ENCODE assay signal across 29 mouse cellular contexts in the genomic region with DNA sequence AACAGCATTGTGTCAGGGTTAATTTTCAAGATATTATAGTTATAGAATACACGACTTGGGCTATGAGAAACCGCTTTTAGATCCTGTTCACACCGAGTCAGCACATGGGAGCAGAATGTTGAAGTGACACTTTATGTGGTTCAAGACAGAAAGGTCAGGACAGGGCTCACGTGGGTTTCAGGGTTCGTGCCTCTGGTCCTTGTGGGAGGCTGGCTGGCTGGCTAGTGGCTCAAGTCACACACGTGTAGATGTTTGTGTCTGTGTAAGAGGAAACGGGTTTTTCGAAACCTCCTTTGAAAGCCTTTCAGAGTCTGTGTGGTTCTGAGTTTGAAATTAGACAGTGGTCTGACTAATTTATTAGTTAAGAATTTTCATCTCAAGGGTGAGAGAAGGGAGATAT.
"Had no signal": no experiment of that assay in that cellular context is flagged by ENCODE, and none has a peak within 500 bp of the region (broad histone marks: within the 10 kb centered on the region; RNA-seq: fewer than 3 reads in every experiment).

No protein-coding gene starts in this region.

- H3K4me3 ChIP-seq: limb, embryonic 10.5 days; limb, embryonic 12.5 days; limb, embryonic 13.5 days; limb, embryonic 15.5 days; liver, embryonic 12.5 days; liver, embryonic 13.5 days; liver, embryonic 15.5 days; lung, embryonic 15.5 days; megakaryocyte, embryonic 14.5 days; midbrain, embryonic 10.5 days; midbrain, embryonic 12.5 days; midbrain, embryonic 13.5 days; midbrain, embryonic 15.5 days; myocyte; neural tube, embryonic 12.5 days had no signal

- H3K4me2 ChIP-seq: limb, embryonic 12.5 days; limb, embryonic 13.5 days; limb, embryonic 15.5 days; liver, embryonic 11.5 days; liver, embryonic 12.5 days; liver, embryonic 13.5 days; liver, embryonic 15.5 days; lung, embryonic 14.5 days; lung, embryonic 15.5 days; midbrain, embryonic 11.5 days; midbrain, embryonic 12.5 days; midbrain, embryonic 13.5 days; midbrain, embryonic 15.5 days; neural tube, embryonic 12.5 days had no signal

- DNase-seq: left cerebral cortex, postnatal 4 days; liver; liver, embryonic 13.5 days; liver, postnatal 0 days; lung, adult 18-20 months; lung, embryonic 14.5 days; lung, postnatal 10 days; lung, postnatal 14 days; lung, postnatal 36 days; lung, postnatal 4 days; midbrain, embryonic 14.5 days had no signal

- H3K27ac ChIP-seq: limb, embryonic 10.5 days; limb, embryonic 12.5 days; limb, embryonic 13.5 days; limb, embryonic 15.5 days; liver, embryonic 12.5 days; liver, embryonic 13.5 days; liver, embryonic 14.5 days; liver, embryonic 15.5 days; lung, embryonic 15.5 days; macrophage; midbrain, embryonic 10.5 days; midbrain, embryonic 12.5 days; midbrain, embryonic 13.5 days; midbrain, embryonic 15.5 days; neural tube, embryonic 12.5 days had no signal

- H3K9ac ChIP-seq: limb, embryonic 12.5 days; limb, embryonic 13.5 days; limb, embryonic 15.5 days; liver, embryonic 12.5 days; liver, embryonic 13.5 days; liver, embryonic 14.5 days; liver, embryonic 15.5 days; liver, postnatal 0 days; lung, embryonic 14.5 days; lung, embryonic 15.5 days; midbrain, embryonic 12.5 days; midbrain, embryonic 13.5 days; midbrain, embryonic 15.5 days; neural tube, embryonic 12.5 days had no signal

- H3K27me3 ChIP-seq: liver, embryonic 12.5 days; liver, embryonic 13.5 days; liver, embryonic 15.5 days; lung, embryonic 15.5 days; megakaryocyte, embryonic 14.5 days; midbrain, embryonic 15.5 days had no signal

- H3K36me3 ChIP-seq: limb, embryonic 10.5 days; limb, embryonic 12.5 days; limb, embryonic 13.5 days; limb, embryonic 15.5 days; liver, embryonic 12.5 days; liver, embryonic 13.5 days; liver, embryonic 15.5 days; lung, embryonic 15.5 days; midbrain, embryonic 10.5 days; midbrain, embryonic 12.5 days; midbrain, embryonic 13.5 days; midbrain, embryonic 15.5 days; neural tube, embryonic 12.5 days had no signal

- H3K4me1 ChIP-seq: limb, embryonic 10.5 days; limb, embryonic 12.5 days; limb, embryonic 13.5 days; limb, embryonic 15.5 days; liver, embryonic 12.5 days; liver, embryonic 13.5 days; liver, embryonic 15.5 days; lung, embryonic 15.5 days; megakaryocyte, embryonic 14.5 days; midbrain, embryonic 10.5 days; midbrain, embryonic 12.5 days; midbrain, embryonic 13.5 days; midbrain, embryonic 15.5 days; neural tube, embryonic 12.5 days had no signal

- H3K9me3 ChIP-seq: limb, embryonic 10.5 days; limb, embryonic 12.5 days; limb, embryonic 13.5 days; limb, embryonic 15.5 days; liver, embryonic 12.5 days; liver, embryonic 13.5 days; liver, embryonic 15.5 days; lung, embryonic 15.5 days; megakaryocyte, embryonic 14.5 days; midbrain, embryonic 10.5 days; midbrain, embryonic 12.5 days; midbrain, embryonic 13.5 days; midbrain, embryonic 15.5 days; neural tube, embryonic 12.5 days had no signal
